Mouse (Mus musculus) neural tube, embryonic 15.5 days (tissue): ENCODE measurements around the gene Pafah1b3. TPM values are rescaled to one million over a fixed set of nuclear protein-coding genes. Genes with fewer than 3 reads are reported as not detected.
A peak's percentile ranks its signal among the peaks of the same experiment; 100 is the strongest.
"Not testable (repeated sequence)": the region's sequence is repeated elsewhere in the genome, so short reads cannot be mapped to it uniquely, and the experiment has no call there.

Experiments
- ATAC-seq: fragments of 200-750 bp; cut with Nextera tagmentation; 2 replicates; pipeline ENCODE4 v1.8.0; 2017; ENCODE audit warnings: mild to moderate bottlenecking, moderate TSS enrichment, moderate library complexity; ENCODE audit not compliant: low FRiP score
- H3K27ac ChIP-seq: fragments of 300-500 bp; sonication (generic); replicated peaks from 2 replicates; pipeline ENCODE4 v1.5.1; 2015; ENCODE audit warnings: mild to moderate bottlenecking, inconsistent platforms
- H3K27me3 ChIP-seq: fragments of 300-500 bp; sonication (generic); replicated peaks from 2 replicates; pipeline ENCODE4 v1.6.1; 2015; ENCODE audit warnings: inconsistent platforms
- H3K36me3 ChIP-seq: fragments of 300-500 bp; sonication (generic); 2 replicates; pipeline ENCODE4 v1.6.1; 2015; ENCODE audit warnings: inconsistent platforms
- H3K4me1 ChIP-seq: fragments of 300-500 bp; sonication (generic); 2 replicates; pipeline ENCODE4 v1.6.1; 2015; ENCODE audit warnings: inconsistent platforms
- H3K4me2 ChIP-seq: fragments of 300-500 bp; sonication (generic); 2 replicates; pipeline ENCODE4 v1.6.1; 2015; ENCODE audit warnings: inconsistent platforms, mild to moderate bottlenecking, moderate library complexity
- H3K4me3 ChIP-seq: fragments of 300-500 bp; sonication (generic); replicated peaks from 2 replicates; pipeline ENCODE4 v1.5.1; 2015; ENCODE audit warnings: mild to moderate bottlenecking, inconsistent platforms
- H3K9ac ChIP-seq: fragments of 300-500 bp; sonication (generic); replicated peaks from 2 replicates; pipeline ENCODE4 v1.6.1; 2015; ENCODE audit warnings: mild to moderate bottlenecking, inconsistent platforms
- H3K9me3 ChIP-seq: fragments of 300-500 bp; sonication (generic); replicated peaks from 2 replicates; pipeline ENCODE4 v1.6.1; 2016; ENCODE audit warnings: inconsistent platforms
- WGBS: fragments of 180-500 bp; shearing (Covaris S2); methylation state at CpG from one replicate; pipeline ENCODE4 v1.1.7; 2015; ENCODE audit warnings: mixed read lengths; 5-methylcytosine and 5-hydroxymethylcytosine counted together
- polyA plus RNA-seq: library from polyadenylated mRNA; unstranded; fragments of >200 nt; fragmentation: Nextera tagmentation; extraction: Ambion mirVana; gene quantifications from 2 replicates; pipeline ENCODE4 v1.2.1, GENCODE M21; 2015

The Pafah1b3 gene
- polyA plus RNA-seq, 1 experiment from 2014 or later, result 569 TPM

- whole genome bisulfite sequencing, result 89% methylated on average over 5 of the region's 5 CpGs
- not testable (repeated sequence) for H3K4me2 ChIP-seq, ATAC-seq, H3K9ac ChIP-seq, H3K4me3 ChIP-seq, H3K36me3 ChIP-seq, H3K27ac ChIP-seq, H3K9me3 ChIP-seq, H3K27me3 ChIP-seq
- H3K4me1 ChIP-seq, result peaks cover 26% of the 10 kb centered on the region
Observed at GRCm38 (mm10) chr7:25265743-25266142, 32.0 kb downstream of the Pafah1b3 start.

GRCm38 (mm10) chr7:25263968-25264870 lies 33.6 kb downstream of the Pafah1b3 start:
- no peak overlapping the region for H3K4me2 ChIP-seq
- peaks cover 12% of the 10 kb centered on the region for H3K4me1 ChIP-seq
- H3K27me3 ChIP-seq, result no peaks in the 10 kb centered on the region
- no peak overlapping the region for H3K4me3 ChIP-seq
- no peak overlapping the region for H3K9ac ChIP-seq
- no peak overlapping the region for H3K27ac ChIP-seq
- no peaks in the 10 kb centered on the region for H3K36me3 ChIP-seq
- H3K9me3 ChIP-seq, result no peaks in the 10 kb centered on the region
- 24% methylated on average over 17 of the region's 17 CpGs for WGBS
- no peak for ATAC-seq

GRCm38 (mm10) chr7:25261896-25262295 lies 35.9 kb downstream of the Pafah1b3 start:
- H3K4me1 ChIP-seq, result peaks cover 2% of the 10 kb centered on the region
- no peak overlapping the region for H3K27ac ChIP-seq
- no peak overlapping the region for H3K9ac ChIP-seq
- no peaks in the 10 kb centered on the region for H3K27me3 ChIP-seq
- H3K36me3 ChIP-seq, result no peaks in the 10 kb centered on the region
- WGBS, result 84% methylated on average over 1 of the region's 1 CpGs
- no peak overlapping the region for H3K4me3 ChIP-seq
- H3K4me2 ChIP-seq, result no peak overlapping the region
- no peak for ATAC-seq
- no peaks in the 10 kb centered on the region for H3K9me3 ChIP-seq

- Histone ChIP-seq H3K27ac (peak overlapping the region; percentile 90), H3K9me3 (no peaks in the 10 kb centered on the region), H3K9ac (peak overlapping the region; percentile 70), H3K4me3 (peak overlapping the region; percentile 85), H3K36me3 (no peaks in the 10 kb centered on the region), H3K27me3 (no peaks in the 10 kb centered on the region), H3K4me2 (peak overlapping the region; percentile 96), H3K4me1 (peaks cover 53% of the 10 kb centered on the region)
- 11% methylated on average over 8 of the region's 8 CpGs for WGBS
- ATAC-seq, result no peak
Observed at GRCm38 (mm10) chr7:25251822-25252221, 46.0 kb downstream of the Pafah1b3 start.

- no peaks in the 10 kb centered on the region for H3K27me3 ChIP-seq
- 2% methylated on average over 22 of the region's 22 CpGs for WGBS
- H3K27ac ChIP-seq, result peak overlapping the region; percentile 90
- peak overlapping the region; percentile 96 for H3K4me2 ChIP-seq
- no peaks in the 10 kb centered on the region for H3K36me3 ChIP-seq
- H3K9ac ChIP-seq, result peak overlapping the region; percentile 70
- peaks cover 59% of the 10 kb centered on the region for H3K4me1 ChIP-seq
- no peaks in the 10 kb centered on the region for H3K9me3 ChIP-seq
- peak overlapping the region; percentile 85 for H3K4me3 ChIP-seq
- ATAC-seq, result peak; percentile 13; the same call in 1 of the 2 replicates
Observed at GRCm38 (mm10) chr7:25251071-25251791, 46.6 kb downstream of the Pafah1b3 start.

- H3K27me3 ChIP-seq, result no peaks in the 10 kb centered on the region
- WGBS, result under 1% methylated on average over 74 of the region's 81 CpGs
Observed at GRCm38 (mm10) chr7:25250141-25250972, 47.4 kb downstream of the Pafah1b3 start, which contains the start of gene Erf. Gene Erf, minus strand, starts transcription at chr7:25250761.

GRCm38 (mm10) chr7:25249314-25250140 lies 48.3 kb downstream of the Pafah1b3 start:
- 1% methylated on average over 59 of the region's 73 CpGs for WGBS
- Histone ChIP-seq H3K9ac (peak overlapping the region; percentile 70), H3K27ac (peak overlapping the region; percentile 90), H3K27me3 (no peaks in the 10 kb centered on the region), H3K4me3 (peak overlapping the region; percentile 85), H3K36me3 (no peaks in the 10 kb centered on the region), H3K4me1 (peaks cover 76% of the 10 kb centered on the region), H3K9me3 (no peaks in the 10 kb centered on the region), H3K4me2 (peak overlapping the region; percentile 96)
- ATAC-seq, result peak; percentile 43

More at GRCm38 (mm10) chr7:25250141-25250972, 47.4 kb downstream of the Pafah1b3 start, which contains the start of gene Erf:
- ATAC-seq, result peak; percentile 85
- H3K9me3 ChIP-seq, result no peaks in the 10 kb centered on the region
- H3K4me2 ChIP-seq, result peak within 1 kb of the TSS; percentile 96
- peak within 1 kb of the TSS; percentile 85 for H3K4me3 ChIP-seq
- no peaks in the 10 kb centered on the region for H3K36me3 ChIP-seq
- H3K9ac ChIP-seq, result peak within 1 kb of the TSS; percentile 70
- peak within 1 kb of the TSS; percentile 90 for H3K27ac ChIP-seq
- peaks cover 67% of the 10 kb centered on the region for H3K4me1 ChIP-seq

- H3K27ac ChIP-seq, result peak overlapping the region; percentile 90
- no peaks in the 10 kb centered on the region for H3K27me3 ChIP-seq
- H3K4me1 ChIP-seq, result peaks cover 76% of the 10 kb centered on the region
- peak overlapping the region; percentile 85 for H3K4me3 ChIP-seq
- no peaks in the 10 kb centered on the region for H3K36me3 ChIP-seq
- peak; percentile 13; the same call in 1 of the 2 replicates for ATAC-seq
- H3K9me3 ChIP-seq, result no peaks in the 10 kb centered on the region
- H3K4me2 ChIP-seq, result peak overlapping the region; percentile 96
- peak overlapping the region; percentile 70 for H3K9ac ChIP-seq
- WGBS, result under 1% methylated on average over 25 of the region's 25 CpGs
Observed at GRCm38 (mm10) chr7:25248846-25249313, 48.9 kb downstream of the Pafah1b3 start.

GRCm38 (mm10) chr7:25248018-25248647 lies 49.7 kb downstream of the Pafah1b3 start:
- H3K9me3 ChIP-seq, result no peaks in the 10 kb centered on the region
- no peaks in the 10 kb centered on the region for H3K36me3 ChIP-seq
- H3K4me1 ChIP-seq, result peaks cover 76% of the 10 kb centered on the region
- peak overlapping the region; percentile 90 for H3K27ac ChIP-seq
- peak; percentile 20 for ATAC-seq
- H3K4me3 ChIP-seq, result peak overlapping the region; percentile 85
- H3K4me2 ChIP-seq, result peak overlapping the region; percentile 96
- 4% methylated on average over 18 of the region's 18 CpGs for WGBS
- peak overlapping the region; percentile 70 for H3K9ac ChIP-seq
- H3K27me3 ChIP-seq, result no peaks in the 10 kb centered on the region

- no peak for ATAC-seq
- Histone ChIP-seq H3K27me3 (no peaks in the 10 kb centered on the region), H3K27ac (peak overlapping the region; percentile 90), H3K4me3 (peak overlapping the region; percentile 85), H3K36me3 (no peaks in the 10 kb centered on the region), H3K4me1 (peaks cover 75% of the 10 kb centered on the region), H3K4me2 (peak overlapping the region; percentile 96), H3K9ac (peak overlapping the region; percentile 70), H3K9me3 (no peaks in the 10 kb centered on the region)
- 23% methylated on average over 3 of the region's 3 CpGs for WGBS
Observed at GRCm38 (mm10) chr7:25247498-25247897, 50.3 kb downstream of the Pafah1b3 start.
